Mouse (Mus musculus): ENCODE results near the gene Adra2a. TPM values are rescaled to one million over a fixed set of nuclear protein-coding genes. Genes with fewer than 3 reads are reported as not detected.

Gene Adra2a
- polyA plus RNA-seq, 1 experiment from 2014 or later, result 0.14 TPM

GRCm38 (mm10) chr19:54040356-54041028 lies 3.5 kb upstream of the Adra2a start:
- WGBS, result 28% methylated on average over 4 of the region's 4 CpGs
- ATAC-seq (peak; percentile 88), DNase-seq (ENCODE audit: low spot score) (peak; percentile 92)
- Histone ChIP-seq H3K9ac (replicated peaks; ENCODE audit: low read depth) (no peak overlapping the region), H3K27me3 (replicated peaks; ENCODE audit: insufficient read depth, low read length) (peaks cover 12% of the 10 kb centered on the region; the same call in 1 of the 2 replicates), H3K36me3 (ENCODE audit: insufficient read depth, low read length) (0 out of 2 replicates have a peak, but pooled peaks cover 3% of the 10 kb centered on the region), H3K4me2 (replicated peaks; ENCODE audit: low read depth, low read length) (no peak overlapping the region), H3K9me3 (ENCODE audit: low read length) (no peaks in the 10 kb centered on the region), H3K27ac (ENCODE audit: low read length) (peak overlapping the region; percentile 55), H3K4me1 (ENCODE audit: insufficient read depth, low read depth, low read length) (peaks cover 11% of the 10 kb centered on the region), H3K4me3 (ENCODE audit: low read depth, low read length) (no peak overlapping the region)
- TF ChIP-seq CTCF (IDR thresholded peaks at IDR 0.05) (no peak), EP300 (IDR thresholded peaks at IDR 0.05) (peak; percentile 93)

GRCm38 (mm10) chr19:54041029-54041367 lies 3.0 kb upstream of the Adra2a start:
- TF ChIP-seq EP300 (IDR thresholded peaks at IDR 0.05), result no peak
- no peak for TF ChIP-seq CTCF (IDR thresholded peaks at IDR 0.05)
- Histone ChIP-seq H3K27me3 (replicated peaks; ENCODE audit: insufficient read depth, low read length) (peaks cover 17% of the 10 kb centered on the region), H3K27ac (ENCODE audit: low read length) (peak overlapping the region; percentile 55), H3K4me1 (ENCODE audit: insufficient read depth, low read depth, low read length) (peaks cover 14% of the 10 kb centered on the region), H3K9me3 (ENCODE audit: low read length) (no peaks in the 10 kb centered on the region), H3K4me2 (replicated peaks; ENCODE audit: low read depth, low read length) (no peak overlapping the region), H3K36me3 (ENCODE audit: insufficient read depth, low read length) (0 out of 2 replicates have a peak, but pooled peaks cover 3% of the 10 kb centered on the region), H3K4me3 (ENCODE audit: low read depth, low read length) (no peak overlapping the region), H3K9ac (replicated peaks; ENCODE audit: low read depth) (no peak overlapping the region)
- DNase-seq (ENCODE audit: low spot score) (peak; percentile 69), ATAC-seq (peak; percentile 23; the same call in 1 of the 2 replicates)
- 21% methylated on average over 5 of the region's 5 CpGs for WGBS

- 2% methylated on average over 51 of the region's 59 CpGs for WGBS
These were observed 788 bp downstream of the Adra2a start for GRCm38 (mm10) chr19:54044507-54045371.

GRCm38 (mm10) chr19:54045412-54045811 lies 1.5 kb downstream of the Adra2a start:
- H3K4me2 ChIP-seq (replicated peaks; ENCODE audit: low read depth, low read length), result peak overlapping the region; percentile 92
- ATAC-seq (no peak), DNase-seq (ENCODE audit: low spot score) (no peak)
- H3K4me1 ChIP-seq (ENCODE audit: insufficient read depth, low read depth, low read length), result peaks cover 23% of the 10 kb centered on the region
- peaks cover 49% of the 10 kb centered on the region for H3K27me3 ChIP-seq (replicated peaks; ENCODE audit: insufficient read depth, low read length)
- 0 out of 2 replicates have a peak overlapping the region, but pooled peaks have one; percentile 32 for H3K9ac ChIP-seq (replicated peaks; ENCODE audit: low read depth)
- H3K9me3 ChIP-seq (ENCODE audit: low read length), result no peaks in the 10 kb centered on the region
- H3K4me3 ChIP-seq (ENCODE audit: low read depth, low read length), result peak overlapping the region; percentile 47
- H3K27ac ChIP-seq (ENCODE audit: low read length), result no peak overlapping the region
- no peaks in the 10 kb centered on the region for H3K36me3 ChIP-seq (ENCODE audit: insufficient read depth, low read length)
- TF ChIP-seq EP300 (IDR thresholded peaks at IDR 0.05), result no peak
- TF ChIP-seq CTCF (IDR thresholded peaks at IDR 0.05), result no peak
- 7% methylated on average over 24 of the region's 29 CpGs for WGBS

More at GRCm38 (mm10) chr19:54044507-54045371, 788 bp downstream of the Adra2a start:
- no peaks in the 10 kb centered on the region for H3K36me3 ChIP-seq (ENCODE audit: insufficient read depth, low read length)
- H3K4me3 ChIP-seq (ENCODE audit: low read depth, low read length), result peak overlapping the region; percentile 47
- H3K27ac ChIP-seq (ENCODE audit: low read length), result no peak overlapping the region
- TF ChIP-seq CTCF (IDR thresholded peaks at IDR 0.05) (peak; percentile 80), EP300 (IDR thresholded peaks at IDR 0.05) (no peak)
- H3K4me1 ChIP-seq (ENCODE audit: insufficient read depth, low read depth, low read length), result peaks cover 23% of the 10 kb centered on the region
- H3K9ac ChIP-seq (replicated peaks; ENCODE audit: low read depth), result 0 out of 2 replicates have a peak overlapping the region, but pooled peaks have one; percentile 32
- peak; percentile 56 for DNase-seq (ENCODE audit: low spot score)
- H3K27me3 ChIP-seq (replicated peaks; ENCODE audit: insufficient read depth, low read length), result peaks cover 49% of the 10 kb centered on the region
- ATAC-seq, result peak; percentile 42
- peak overlapping the region; percentile 92 for H3K4me2 ChIP-seq (replicated peaks; ENCODE audit: low read depth, low read length)
- no peaks in the 10 kb centered on the region for H3K9me3 ChIP-seq (ENCODE audit: low read length)

GRCm38 (mm10) chr19:54045931-54046683 lies 2.2 kb downstream of the Adra2a start:
- no peak for ATAC-seq
- no peak overlapping the region for H3K27ac ChIP-seq (ENCODE audit: low read length)
- WGBS, result 3% methylated on average over 50 of the region's 55 CpGs
- H3K9me3 ChIP-seq (ENCODE audit: low read length), result no peaks in the 10 kb centered on the region
- H3K4me3 ChIP-seq (ENCODE audit: low read depth, low read length), result peak overlapping the region; percentile 47
- DNase-seq (ENCODE audit: low spot score), result no peak
- no peak overlapping the region for H3K9ac ChIP-seq (replicated peaks; ENCODE audit: low read depth)
- peaks cover 49% of the 10 kb centered on the region for H3K27me3 ChIP-seq (replicated peaks; ENCODE audit: insufficient read depth, low read length)
- no peaks in the 10 kb centered on the region for H3K36me3 ChIP-seq (ENCODE audit: insufficient read depth, low read length)
- no peak for TF ChIP-seq CTCF (IDR thresholded peaks at IDR 0.05)
- TF ChIP-seq EP300 (IDR thresholded peaks at IDR 0.05), result no peak
- H3K4me1 ChIP-seq (ENCODE audit: insufficient read depth, low read depth, low read length), result peaks cover 23% of the 10 kb centered on the region
- peak overlapping the region; percentile 92 for H3K4me2 ChIP-seq (replicated peaks; ENCODE audit: low read depth, low read length)
